Mouse (Mus musculus) testis, adult 2 months (tissue): ENCODE measurements around the gene Plppr3.

Experiments
- CTCF ChIP-seq: fragments of 200-500 bp; IDR thresholded peaks from 2 replicates; pipeline ENCODE4 v1.5.1; 2012; ENCODE audit warnings: low read depth, mild to moderate bottlenecking, inconsistent platforms, low read length, moderate library complexity; ENCODE audit not compliant: control insufficient read depth, insufficient read depth, insufficient replicate concordance
- POLR2A ChIP-seq: fragments of 200-500 bp; IDR thresholded peaks from 2 replicates; pipeline ENCODE4 v1.6.1; 2012; ENCODE audit warnings: low read depth, mild to moderate bottlenecking, inconsistent platforms, low read length, moderate library complexity; ENCODE audit not compliant: control insufficient read depth

DNA sequence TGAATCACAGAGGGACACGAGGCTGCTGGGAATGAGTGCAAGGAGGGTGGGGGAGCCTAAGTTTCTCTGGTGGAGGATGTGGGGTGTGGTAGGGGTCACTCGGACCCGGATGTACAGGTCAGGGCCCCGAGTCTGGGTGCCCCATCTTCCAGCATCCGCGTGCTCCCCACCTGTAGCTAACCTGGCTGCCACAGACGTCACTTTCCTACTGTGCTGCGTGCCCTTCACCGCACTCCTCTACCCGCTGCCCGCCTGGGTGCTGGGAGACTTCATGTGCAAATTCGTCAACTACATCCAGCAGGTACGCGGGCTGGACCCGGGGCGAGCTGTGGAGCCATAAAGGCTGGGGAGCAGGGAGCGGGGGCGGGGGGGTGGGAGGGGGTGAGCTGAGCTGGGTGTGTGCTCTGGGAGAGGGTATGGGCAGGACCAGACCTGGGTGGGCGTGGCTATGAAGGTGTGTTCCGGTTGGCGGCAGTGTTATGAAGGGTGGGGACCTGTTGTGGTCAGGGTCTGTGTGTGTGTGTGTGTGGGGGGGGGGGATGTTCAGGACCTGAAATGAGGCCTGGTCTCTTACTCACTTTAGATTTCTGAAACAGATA is 44.9 kb upstream of the Plppr3 start:
- TF ChIP-seq CTCF (no peak), POLR2A (no peak)
